Mouse (Mus musculus) heart, adult 2 months (tissue): Measurements from ENCODE around the gene Unc79.

ENCODE experiments used
- CTCF ChIP-seq: fragments of 200-600 bp; IDR thresholded peaks from 2 replicates; pipeline ENCODE4 v1.8.1; 2022; ENCODE audit warnings: antibody characterized with exemption, mild to moderate bottlenecking, moderate library complexity
- EP300 ChIP-seq: fragments of 200-500 bp; IDR thresholded peaks from 2 replicates; pipeline ENCODE4 v1.6.1; 2011; ENCODE audit warnings: low read depth, low read length, control low read depth; ENCODE audit not compliant: insufficient read depth
- POLR2A ChIP-seq: fragments of 200-500 bp; IDR thresholded peaks from 2 replicates; pipeline ENCODE4 v1.6.1; 2011; ENCODE audit warnings: mild to moderate bottlenecking, low read depth, low read length, control low read depth; ENCODE audit not compliant: insufficient read depth

GRCm38 (mm10) chr12:103192996-103193395 lies 244.3 kb downstream of the Unc79 start:
- TF ChIP-seq CTCF: no peak
- TF ChIP-seq EP300: no peak
- no peak for TF ChIP-seq POLR2A
